Mouse (Mus musculus) heart, embryonic 16.5 days (tissue): ENCODE results near the gene Flt3. TPM values are rescaled to one million over a fixed set of nuclear protein-coding genes. Genes with fewer than 3 reads are reported as not detected.

Source experiments
- ATAC-seq: fragments of 200-750 bp; cut with Nextera tagmentation; replicated peaks from 2 replicates; pipeline ENCODE4 v1.8.0; 2017; ENCODE audit warnings: moderate number of reproducible peaks; ENCODE audit not compliant: insufficient read depth, low FRiP score; ENCODE audit errors: extremely low read depth
- H3K27ac ChIP-seq: fragments of 300-500 bp; sonication (generic); 2 replicates; pipeline ENCODE4 v1.5.1; 2014; ENCODE audit warnings: mild to moderate bottlenecking, low read length, control low read depth, moderate library complexity
- H3K27me3 ChIP-seq: fragments of 300-500 bp; sonication (generic); 2 replicates; pipeline ENCODE4 v1.6.1; 2014; ENCODE audit warnings: low read length, mixed read lengths; ENCODE audit not compliant: control insufficient read depth, insufficient read depth
- H3K36me3 ChIP-seq: fragments of 300-500 bp; sonication (generic); 2 replicates; pipeline ENCODE4 v1.6.1; 2014; ENCODE audit not compliant: control insufficient read depth, insufficient read depth
- H3K4me1 ChIP-seq: fragments of 300-500 bp; sonication (generic); 2 replicates; pipeline ENCODE4 v1.6.1; 2014; ENCODE audit warnings: low read length, mixed read lengths; ENCODE audit not compliant: control insufficient read depth, insufficient read depth
- H3K4me2 ChIP-seq: fragments of 300-500 bp; sonication (generic); 2 replicates; pipeline ENCODE4 v1.6.1; 2014; ENCODE audit warnings: low read depth, mild to moderate bottlenecking, control low read depth, low read length
- H3K4me3 ChIP-seq: fragments of 300-500 bp; sonication (generic); 2 replicates; pipeline ENCODE4 v1.5.1; 2014; ENCODE audit warnings: mild to moderate bottlenecking, control low read depth, low read length
- H3K9ac ChIP-seq: fragments of 300-500 bp; sonication (generic); 2 replicates; pipeline ENCODE4 v1.6.1; 2014; ENCODE audit warnings: low read length, control low read depth
- H3K9me3 ChIP-seq: fragments of 300-500 bp; sonication (generic); replicated peaks from 2 replicates; pipeline ENCODE4 v1.6.1; 2016; ENCODE audit warnings: low read length; ENCODE audit not compliant: control insufficient read depth
- WGBS: fragments of 180-500 bp; shearing (Covaris S2); extraction: QIAGEN DNeasy Blood & Tissue Kit; methylation state at CpG from one replicate; pipeline ENCODE4 v1.1.7; 2014; 5-methylcytosine and 5-hydroxymethylcytosine counted together
- polyA plus RNA-seq: library from polyadenylated mRNA; unstranded; fragments of >200 nt; fragmentation: Nextera tagmentation; extraction: Ambion mirVana; gene quantifications from 2 replicates; pipeline ENCODE4 v1.2.1, GENCODE M21; 2015

Gene Flt3
- polyA plus RNA-seq, 1 experiment from 2014 or later, result 0.37 TPM

GRCm38 (mm10) chr5:147314646-147315431, 85.5 kb downstream of the Flt3 start:
- Histone ChIP-seq H3K4me1 (no peaks in the 10 kb centered on the region), H3K4me2 (peak overlapping the region; percentile 30), H3K27ac (no peak overlapping the region), H3K4me3 (peak overlapping the region; percentile 20), H3K9me3 (no peaks in the 10 kb centered on the region), H3K36me3 (no peaks in the 10 kb centered on the region), H3K27me3 (peaks cover 94% of the 10 kb centered on the region), H3K9ac (no peak overlapping the region)
- 1% methylated on average over 39 of the region's 39 CpGs for WGBS
- no peak; the same call in 1 of the 2 replicates for ATAC-seq

- H3K4me1 ChIP-seq, result no peaks in the 10 kb centered on the region
- no peaks in the 10 kb centered on the region for H3K9me3 ChIP-seq
- no peak for ATAC-seq
- H3K27ac ChIP-seq, result no peak overlapping the region
- H3K9ac ChIP-seq, result no peak overlapping the region
- peaks cover 100% of the 10 kb centered on the region for H3K27me3 ChIP-seq
- no peak overlapping the region for H3K4me2 ChIP-seq
- WGBS, result 2% methylated on average over 27 of the region's 27 CpGs
- no peaks in the 10 kb centered on the region for H3K36me3 ChIP-seq
- no peak overlapping the region for H3K4me3 ChIP-seq
These were observed 87.2 kb downstream of the Flt3 start for GRCm38 (mm10) chr5:147312830-147313685.

GRCm38 (mm10) chr5:147309786-147310185, 90.5 kb downstream of the Flt3 start:
- Histone ChIP-seq H3K36me3 (no peaks in the 10 kb centered on the region), H3K4me2 (no peak overlapping the region), H3K4me3 (no peak overlapping the region), H3K9ac (no peak overlapping the region), H3K27ac (no peak overlapping the region), H3K9me3 (no peaks in the 10 kb centered on the region), H3K27me3 (peaks cover 100% of the 10 kb centered on the region), H3K4me1 (peaks cover 6% of the 10 kb centered on the region; the same call in 1 of the 2 replicates)
- 7% methylated on average over 2 of the region's 2 CpGs for WGBS
- ATAC-seq, result no peak; the same call in 1 of the 2 replicates

DNA sequence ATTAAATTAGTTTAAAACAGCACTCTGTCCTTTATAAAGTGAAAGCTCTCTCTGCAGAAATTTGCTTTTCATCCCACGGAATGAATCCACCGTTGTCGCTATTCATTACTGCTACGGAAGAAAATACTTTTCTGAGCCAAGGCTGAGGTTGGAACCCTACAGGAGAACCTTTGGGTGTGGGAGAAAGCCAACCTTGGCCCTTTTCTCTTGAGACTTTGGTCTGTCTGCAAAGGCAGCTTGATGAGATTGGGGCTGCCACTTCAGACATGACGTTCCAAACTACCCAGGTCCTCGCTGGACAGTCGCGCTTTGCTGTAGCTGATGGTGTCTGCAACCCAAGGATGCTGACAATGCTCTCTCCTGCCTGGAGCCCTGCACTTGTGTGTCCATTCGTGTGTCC, 91.8 kb downstream of the Flt3 start:
- Histone ChIP-seq H3K27me3 (peaks cover 100% of the 10 kb centered on the region), H3K4me3 (no peak overlapping the region), H3K36me3 (no peaks in the 10 kb centered on the region), H3K27ac (no peak overlapping the region), H3K4me1 (peaks cover 6% of the 10 kb centered on the region; the same call in 1 of the 2 replicates), H3K9ac (no peak overlapping the region), H3K4me2 (no peak overlapping the region), H3K9me3 (no peaks in the 10 kb centered on the region)
- ATAC-seq, result no peak
- 9% methylated on average over 9 of the region's 9 CpGs for WGBS

- Histone ChIP-seq H3K4me1 (peaks cover 6% of the 10 kb centered on the region; the same call in 1 of the 2 replicates), H3K36me3 (no peaks in the 10 kb centered on the region), H3K27ac (no peak overlapping the region), H3K4me3 (no peak overlapping the region), H3K4me2 (no peak overlapping the region), H3K9me3 (no peaks in the 10 kb centered on the region), H3K27me3 (peaks cover 100% of the 10 kb centered on the region), H3K9ac (no peak overlapping the region)
- no peak for ATAC-seq
- 3% methylated on average over 12 of the region's 12 CpGs for WGBS
These were observed 92.9 kb downstream of the Flt3 start for GRCm38 (mm10) chr5:147307398-147307785.

- Histone ChIP-seq H3K36me3 (no peaks in the 10 kb centered on the region), H3K4me3 (peak within 1 kb of the TSS; percentile 12; the same call in 1 of the 2 replicates), H3K27me3 (peaks cover 99% of the 10 kb centered on the region), H3K27ac (no peak within 1 kb of the TSS), H3K9me3 (no peaks in the 10 kb centered on the region), H3K4me2 (peak within 1 kb of the TSS; percentile 26; the same call in 1 of the 2 replicates), H3K4me1 (peaks cover 6% of the 10 kb centered on the region; the same call in 1 of the 2 replicates), H3K9ac (no peak within 1 kb of the TSS)
- ATAC-seq, result no peak
- WGBS, result under 1% methylated on average over 62 of the region's 63 CpGs
These were observed 93.5 kb downstream of the Flt3 start, which contains the start of gene Cdx2 for GRCm38 (mm10) chr5:147306638-147307397. Cdx2 (minus strand) TSS chr5:147307270.

- peak overlapping the region; percentile 26; the same call in 1 of the 2 replicates for H3K4me2 ChIP-seq
- H3K27me3 ChIP-seq, result peaks cover 99% of the 10 kb centered on the region
- 1% methylated on average over 57 of the region's 58 CpGs for WGBS
- no peak overlapping the region for H3K27ac ChIP-seq
- H3K4me3 ChIP-seq, result peak overlapping the region; percentile 12; the same call in 1 of the 2 replicates
- H3K9ac ChIP-seq, result no peak overlapping the region
- no peaks in the 10 kb centered on the region for H3K9me3 ChIP-seq
- no peak for ATAC-seq
- H3K36me3 ChIP-seq, result no peaks in the 10 kb centered on the region
- H3K4me1 ChIP-seq, result peaks cover 6% of the 10 kb centered on the region; the same call in 1 of the 2 replicates
These were observed 94.2 kb downstream of the Flt3 start for GRCm38 (mm10) chr5:147305856-147306637.

GRCm38 (mm10) chr5:147305166-147305565, 95.1 kb downstream of the Flt3 start:
- H3K27me3 ChIP-seq, result peaks cover 98% of the 10 kb centered on the region
- no peak overlapping the region for H3K9ac ChIP-seq
- peak overlapping the region; percentile 8; the same call in 1 of the 2 replicates for H3K4me3 ChIP-seq
- WGBS, result 2% methylated on average over 16 of the region's 16 CpGs
- H3K36me3 ChIP-seq, result no peaks in the 10 kb centered on the region
- H3K4me1 ChIP-seq, result peaks cover 6% of the 10 kb centered on the region; the same call in 1 of the 2 replicates
- ATAC-seq, result no peak
- no peak overlapping the region for H3K27ac ChIP-seq
- no peaks in the 10 kb centered on the region for H3K9me3 ChIP-seq
- H3K4me2 ChIP-seq, result no peak overlapping the region
